Mouse (Mus musculus) heart, adult 2 months (tissue): ENCODE data around the gene Ccdc13. TPM values are rescaled to one million over a fixed set of nuclear protein-coding genes. Genes with fewer than 3 reads are reported as not detected.
A peak's percentile ranks its signal among the peaks of the same experiment; 100 is the strongest.

Experiments used
- DNase-seq, 2 experiments: peaks; one replicate each; pipeline ENCODE4 v3.0.0; 2021
- H3K27ac ChIP-seq: fragments of 200-600 bp; 2 replicates; pipeline ENCODE4 v1.8.1; 2022
- H3K27me3 ChIP-seq: fragments of 200-500 bp; 2 replicates; pipeline ENCODE4 v1.6.1; 2012; ENCODE audit warnings: mild to moderate bottlenecking, low read length, inconsistent platforms, mixed read lengths; ENCODE audit not compliant: control insufficient read depth, insufficient read depth
- H3K36me3 ChIP-seq: fragments of 200-500 bp; 2 replicates; pipeline ENCODE4 v1.6.1; 2012; ENCODE audit warnings: low read length, inconsistent platforms; ENCODE audit not compliant: control insufficient read depth, insufficient read depth
- H3K4me1 ChIP-seq: fragments of 200-500 bp; 2 replicates; pipeline ENCODE4 v1.6.1; 2011; ENCODE audit warnings: low read length; ENCODE audit not compliant: control insufficient read depth, insufficient read depth
- H3K4me3 ChIP-seq: fragments of 200-600 bp; 2 replicates; pipeline ENCODE4 v1.8.1; 2022
- H3K79me2 ChIP-seq: fragments of 200-500 bp; replicated peaks from 2 replicates; pipeline ENCODE4 v1.6.1; 2012; ENCODE audit warnings: mild to moderate bottlenecking, inconsistent platforms, low read length, moderate library complexity, mixed read lengths; ENCODE audit not compliant: control insufficient read depth, insufficient read depth
- H3K9ac ChIP-seq: fragments of 200-500 bp; 2 replicates; pipeline ENCODE4 v1.6.1; 2012; ENCODE audit warnings: low read depth, mild to moderate bottlenecking, control low read depth, inconsistent platforms, low read length, mixed read lengths
- CTCF ChIP-seq: fragments of 200-600 bp; IDR thresholded peaks from 2 replicates; pipeline ENCODE4 v1.8.1; 2022; ENCODE audit warnings: antibody characterized with exemption, mild to moderate bottlenecking, moderate library complexity
- EP300 ChIP-seq: fragments of 200-500 bp; IDR thresholded peaks from 2 replicates; pipeline ENCODE4 v1.6.1; 2011; ENCODE audit warnings: low read depth, low read length, control low read depth; ENCODE audit not compliant: insufficient read depth
- POLR2A ChIP-seq: fragments of 200-500 bp; IDR thresholded peaks from 2 replicates; pipeline ENCODE4 v1.6.1; 2011; ENCODE audit warnings: mild to moderate bottlenecking, low read depth, low read length, control low read depth; ENCODE audit not compliant: insufficient read depth
- WGBS: fragments of 180-500 bp; shearing (Covaris S2); methylation state at CpG from one replicate; pipeline ENCODE4 v1.1.7; 2018; 5-methylcytosine and 5-hydroxymethylcytosine counted together
- intact Hi-C: fragments of 180-260 bp; cut with DNase I; formaldehyde crosslinking; loops from one replicate; pipeline ENCODE4 v1.15.1; 2025
- polyA plus RNA-seq: library from polyadenylated mRNA; depleted of rRNA; stranded (reverse); fragments of >200 nt; gene quantifications from 2 replicates; pipeline ENCODE4 v1.2.3, GENCODE M21; 2012
- total RNA-seq, 2 experiments: library from RNA; stranded (reverse); gene quantifications; 2 replicates each; pipeline ENCODE4 v1.2.3; 2021

Ccdc13 gene
- total and polyA plus RNA-seq, 3 experiments, result 0.49 TPM; not detected in 2

- TF ChIP-seq CTCF (no peak), POLR2A (no peak; the same call in 1 of the 2 replicates)
- Histone ChIP-seq H3K4me3 (no peak overlapping the region), H3K27ac (peak overlapping the region; percentile 86), H3K4me1 (peaks cover 4% of the 10 kb centered on the region), H3K9ac (peak overlapping the region; percentile 62), H3K79me2 (no peaks in the 10 kb centered on the region), H3K27me3 (no peaks in the 10 kb centered on the region), H3K36me3 (no peaks in the 10 kb centered on the region; the same call in 1 of the 2 replicates)
- peak in 1 of 2 experiments; percentile 50 for DNase-seq
- intact Hi-C loops, result loop anchor here (2.0 to 5.0 kb wide), 2 partner anchors 14 to 46 kb away; no protein-coding TSS in a partner anchor
- WGBS, result 48% methylated on average over 7 of the region's 7 CpGs
Measured at GRCm38 (mm10) chr9:121776511-121776910, 62.8 kb downstream of the Ccdc13 start.

- Histone ChIP-seq H3K27me3 (no peaks in the 10 kb centered on the region), H3K4me1 (peaks cover 4% of the 10 kb centered on the region), H3K27ac (peak overlapping the region; percentile 86), H3K4me3 (no peak overlapping the region), H3K79me2 (no peaks in the 10 kb centered on the region), H3K36me3 (no peaks in the 10 kb centered on the region; the same call in 1 of the 2 replicates), H3K9ac (no peak overlapping the region; the same call in 1 of the 2 replicates)
- no peak for TF ChIP-seq POLR2A
- no peak for TF ChIP-seq EP300
- TF ChIP-seq CTCF, result no peak
- no peak for DNase-seq
- intact Hi-C loops, result loop anchor here (2.0 to 5.0 kb wide), 2 partner anchors 15 to 46 kb away; no protein-coding TSS in a partner anchor
- WGBS, result 61% methylated on average over 10 of the region's 10 CpGs
Measured at GRCm38 (mm10) chr9:121775951-121776350, 63.3 kb downstream of the Ccdc13 start.

GRCm38 (mm10) chr9:121772412-121772811 lies 66.8 kb downstream of the Ccdc13 start:
- H3K9ac ChIP-seq, result no peak overlapping the region
- no peaks in the 10 kb centered on the region for H3K79me2 ChIP-seq
- TF ChIP-seq POLR2A (no peak), EP300 (no peak), CTCF (no peak)
- WGBS, result 40% methylated on average over 5 of the region's 5 CpGs
- peaks cover 4% of the 10 kb centered on the region for H3K4me1 ChIP-seq
- no peaks in the 10 kb centered on the region; the same call in 1 of the 2 replicates for H3K36me3 ChIP-seq
- H3K27me3 ChIP-seq, result no peaks in the 10 kb centered on the region
- DNase-seq, result no peak
- intact Hi-C loops, result no loop called here
- H3K27ac ChIP-seq, result peak overlapping the region; percentile 20; the same call in 1 of the 2 replicates
- H3K4me3 ChIP-seq, result no peak overlapping the region

- Histone ChIP-seq H3K79me2 (no peaks in the 10 kb centered on the region), H3K36me3 (no peaks in the 10 kb centered on the region), H3K4me3 (no peak overlapping the region), H3K4me1 (peaks cover 2% of the 10 kb centered on the region), H3K27me3 (no peaks in the 10 kb centered on the region), H3K27ac (no peak overlapping the region), H3K9ac (no peak overlapping the region)
- 80% methylated on average over 16 of the region's 16 CpGs for WGBS
- TF ChIP-seq EP300, result no peak
- peak in 1 of 2 experiments; percentile 17 for DNase-seq
- intact Hi-C loops, result no loop called here
Measured at GRCm38 (mm10) chr9:121765166-121765855, 74.0 kb downstream of the Ccdc13 start.

GRCm38 (mm10) chr9:121763716-121764115 lies 75.5 kb downstream of the Ccdc13 start:
- no peak overlapping the region for H3K4me3 ChIP-seq
- no peak overlapping the region for H3K27ac ChIP-seq
- H3K79me2 ChIP-seq, result no peaks in the 10 kb centered on the region
- peak; percentile 63 to 72 for DNase-seq
- no peak overlapping the region for H3K9ac ChIP-seq
- no peaks in the 10 kb centered on the region for H3K27me3 ChIP-seq
- H3K36me3 ChIP-seq, result no peaks in the 10 kb centered on the region
- 57% methylated on average over 19 of the region's 19 CpGs for WGBS
- intact Hi-C loops, result no loop called here
- TF ChIP-seq CTCF (no peak), EP300 (no peak), POLR2A (no peak)
- H3K4me1 ChIP-seq, result peaks cover 3% of the 10 kb centered on the region

- H3K9ac ChIP-seq, result no peak overlapping the region
- H3K36me3 ChIP-seq, result no peaks in the 10 kb centered on the region
- no peak overlapping the region for H3K4me3 ChIP-seq
- DNase-seq, result no peak
- H3K4me1 ChIP-seq, result peaks cover 3% of the 10 kb centered on the region
- 84% methylated on average over 25 of the region's 25 CpGs for WGBS
- no peaks in the 10 kb centered on the region for H3K79me2 ChIP-seq
- no peak overlapping the region for H3K27ac ChIP-seq
- TF ChIP-seq EP300 (no peak), CTCF (no peak), POLR2A (no peak)
- intact Hi-C loops, result no loop called here
- H3K27me3 ChIP-seq, result no peaks in the 10 kb centered on the region
Measured at GRCm38 (mm10) chr9:121762761-121763160, 76.5 kb downstream of the Ccdc13 start.
